Mouse (Mus musculus) limb, embryonic 10.5 days (tissue): ENCODE results near the gene Mblac1. TPM values are rescaled to one million over a fixed set of nuclear protein-coding genes. Genes with fewer than 3 reads are reported as not detected.

Source experiments
- DNase-seq: peaks from one replicate; pipeline ENCODE4 v3.0.0-alpha.2; 2017; ENCODE audit warnings: low spot score
- H3K27ac ChIP-seq: fragments of 300-500 bp; sonication (generic); 2 replicates; pipeline ENCODE4 v1.5.1; 2016; ENCODE audit warnings: mild to moderate bottlenecking
- H3K27me3 ChIP-seq: fragments of 300-500 bp; sonication (generic); 2 replicates; pipeline ENCODE4 v1.6.1; 2016; ENCODE audit warnings: low read depth, mild to moderate bottlenecking; ENCODE audit not compliant: poor library complexity, severe bottlenecking
- H3K36me3 ChIP-seq: fragments of 300-500 bp; sonication (generic); 2 replicates; pipeline ENCODE4 v1.6.1; 2016; ENCODE audit warnings: mild to moderate bottlenecking, moderate library complexity
- H3K4me1 ChIP-seq: fragments of 300-500 bp; sonication (generic); 2 replicates; pipeline ENCODE4 v1.6.1; 2016
- H3K4me3 ChIP-seq: fragments of 300-500 bp; sonication (generic); 2 replicates; pipeline ENCODE4 v1.5.1; 2016; ENCODE audit warnings: mild to moderate bottlenecking, moderate library complexity
- H3K9me3 ChIP-seq: fragments of 300-500 bp; sonication (generic); replicated peaks from 2 replicates; pipeline ENCODE4 v1.6.1; 2016; ENCODE audit warnings: mild to moderate bottlenecking
- WGBS: fragments of 180-500 bp; shearing (Covaris S2); methylation state at CpG from one replicate; pipeline ENCODE4 v1.1.7; 2016; 5-methylcytosine and 5-hydroxymethylcytosine counted together
- microRNA counts: library from miRNA; unstranded; fragments of <30 nt; microRNA quantifications from one replicate; lab custom pipeline; 2017
- microRNA-seq: library from miRNA; unstranded; fragments of <30 nt; microRNA quantifications from one replicate; pipeline ENCODE4, GENCODE M21; 2017
- polyA plus RNA-seq: library from polyadenylated mRNA; unstranded; fragments of >200 nt; fragmentation: Nextera tagmentation; extraction: Ambion mirVana; gene quantifications from 2 replicates; pipeline ENCODE4 v1.2.1, GENCODE M21; 2016

The Mblac1 gene
- polyA plus RNA-seq, 1 experiment from 2014 or later, result 9.5 TPM

DNA sequence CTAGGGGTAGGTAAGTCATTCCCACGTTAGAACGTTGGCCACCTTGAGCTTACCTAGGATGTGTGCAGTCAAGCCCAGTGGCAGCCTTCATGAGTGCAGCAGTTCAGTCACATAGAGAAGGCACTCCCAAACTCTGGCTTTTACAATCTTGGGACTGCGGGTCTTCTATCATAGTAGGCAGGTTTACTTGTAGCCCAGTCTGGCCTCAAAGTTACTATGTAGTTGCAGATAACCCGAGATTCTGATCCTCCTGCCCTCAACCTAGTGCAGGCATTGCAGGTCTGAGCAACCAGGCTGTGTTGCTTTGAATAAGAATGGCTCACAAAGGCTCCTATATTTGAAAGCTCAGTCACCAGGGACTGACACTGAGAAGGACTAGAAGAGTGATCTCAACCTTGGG lies 32.4 kb downstream of the Mblac1 start:
- WGBS, result 80% methylated on average over 4 of the region's 4 CpGs
- Histone ChIP-seq H3K4me1 (no peaks in the 10 kb centered on the region), H3K4me3 (no peak overlapping the region), H3K27ac (no peak overlapping the region), H3K27me3 (no peaks in the 10 kb centered on the region), H3K9me3 (no peaks in the 10 kb centered on the region), H3K36me3 (no peaks in the 10 kb centered on the region)
- DNase-seq, result no peak

DNA sequence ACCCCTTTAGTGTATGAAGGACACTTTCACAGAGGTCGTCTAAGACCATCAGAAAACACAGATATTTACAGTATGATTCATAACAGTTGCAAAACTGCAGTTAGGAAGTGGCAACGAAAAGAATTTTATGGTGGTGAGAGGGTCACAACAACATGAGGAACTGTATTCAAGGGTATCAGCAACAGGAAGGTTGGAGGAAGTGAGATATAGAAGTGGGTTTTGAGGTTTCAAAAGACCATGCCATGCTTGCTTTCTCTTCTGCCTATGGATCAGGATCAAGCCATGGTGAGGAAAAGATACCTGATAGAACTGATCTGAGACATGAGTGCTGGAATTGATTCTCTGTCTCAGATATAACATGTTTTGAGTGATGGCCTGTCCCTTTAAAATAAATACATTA lies 33.3 kb downstream of the Mblac1 start:
- DNase-seq, result no peak

DNA sequence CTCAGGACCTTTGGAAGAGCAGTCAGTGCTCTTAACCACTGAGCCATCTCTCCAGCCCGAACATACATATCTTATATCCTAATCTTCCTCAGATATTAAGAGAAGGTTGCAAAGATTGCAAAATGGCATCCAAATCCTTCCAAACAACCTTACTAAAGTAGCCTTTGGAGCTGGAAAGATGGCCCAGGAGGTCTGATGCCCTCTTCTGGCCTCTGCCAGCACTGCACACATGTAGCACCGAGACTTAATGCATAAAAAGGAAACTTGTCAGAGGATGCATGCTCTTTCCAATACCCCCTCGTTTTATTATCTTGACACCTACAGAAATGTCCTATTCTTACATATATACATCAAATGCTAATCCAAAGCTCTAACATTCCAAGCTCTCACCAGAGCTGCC lies 33.9 kb downstream of the Mblac1 start:
- no peak overlapping the region for H3K4me3 ChIP-seq
- no peak overlapping the region for H3K27ac ChIP-seq
- H3K9me3 ChIP-seq, result no peaks in the 10 kb centered on the region
- DNase-seq, result no peak
- H3K27me3 ChIP-seq, result no peaks in the 10 kb centered on the region
- WGBS, result 67% methylated on average over 3 of the region's 3 CpGs
- H3K4me1 ChIP-seq, result no peaks in the 10 kb centered on the region
- no peaks in the 10 kb centered on the region for H3K36me3 ChIP-seq

More for the DNA sequence above, 33.3 kb downstream of the Mblac1 start:
- Histone ChIP-seq H3K36me3 (no peaks in the 10 kb centered on the region), H3K4me3 (no peak overlapping the region), H3K4me1 (no peaks in the 10 kb centered on the region), H3K27ac (no peak overlapping the region), H3K27me3 (no peaks in the 10 kb centered on the region), H3K9me3 (no peaks in the 10 kb centered on the region)
- 81% methylated on average over 2 of the region's 2 CpGs for WGBS

GRCm38 (mm10) chr5:138229511-138229910 lies 35.4 kb downstream of the Mblac1 start:
- DNase-seq, result no peak
- Histone ChIP-seq H3K36me3 (no peaks in the 10 kb centered on the region), H3K27me3 (no peaks in the 10 kb centered on the region), H3K9me3 (no peaks in the 10 kb centered on the region), H3K4me1 (no peaks in the 10 kb centered on the region), H3K27ac (no peak overlapping the region), H3K4me3 (no peak overlapping the region)
- 91% methylated on average over 3 of the region's 3 CpGs for WGBS

GRCm38 (mm10) chr5:138233778-138234177 lies 39.7 kb downstream of the Mblac1 start:
- DNase-seq, result no peak
- Histone ChIP-seq H3K9me3 (no peaks in the 10 kb centered on the region), H3K27me3 (no peaks in the 10 kb centered on the region), H3K27ac (no peak overlapping the region), H3K4me1 (no peaks in the 10 kb centered on the region), H3K4me3 (no peak overlapping the region), H3K36me3 (no peaks in the 10 kb centered on the region)
- WGBS, result 88% methylated on average over 2 of the region's 2 CpGs

- Histone ChIP-seq H3K27ac (no peak overlapping the region), H3K4me3 (no peak overlapping the region), H3K27me3 (no peaks in the 10 kb centered on the region), H3K4me1 (no peaks in the 10 kb centered on the region), H3K36me3 (no peaks in the 10 kb centered on the region), H3K9me3 (no peaks in the 10 kb centered on the region)
- DNase-seq, result no peak
Observed at GRCm38 (mm10) chr5:138234224-138234623, 40.1 kb downstream of the Mblac1 start.

DNA sequence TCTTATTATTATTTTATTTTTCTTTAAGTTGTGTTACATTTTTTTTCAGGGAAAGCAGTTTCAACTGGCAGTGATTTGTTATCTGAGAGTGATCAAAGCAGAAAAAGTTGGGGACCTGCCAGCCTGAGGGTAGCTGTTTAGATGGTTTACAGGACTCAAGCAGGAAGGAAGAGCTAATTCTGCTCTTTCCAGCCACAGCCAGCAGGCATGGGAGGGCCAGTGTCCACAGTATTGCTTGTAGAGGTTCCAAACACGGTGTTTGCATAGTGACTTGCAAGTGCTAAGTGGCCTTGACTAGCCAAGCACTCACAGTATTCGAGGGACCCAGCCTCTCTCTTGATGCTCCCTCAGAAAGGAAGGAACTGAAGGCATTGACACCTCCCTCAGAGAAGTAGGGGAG lies 47.4 kb downstream of the Mblac1 start:
- Histone ChIP-seq H3K9me3 (no peaks in the 10 kb centered on the region), H3K4me1 (no peaks in the 10 kb centered on the region), H3K27ac (no peak overlapping the region), H3K4me3 (no peak overlapping the region), H3K27me3 (no peaks in the 10 kb centered on the region), H3K36me3 (no peaks in the 10 kb centered on the region)
- WGBS, result 32% methylated on average over 2 of the region's 2 CpGs
- DNase-seq, result no peak

MicroRNA genes within 50 kb of the gene (microRNA counts, 519-probe panel; counts per million panel counts)
- microRNA mmu-miR-106b (lab: Ali Mortazavi, UCI) (6,015 counts per million, percentile 93 among the panel's probes with 10 or more counts), microRNA mmu-miR-25 (lab: Ali Mortazavi, UCI) (8,164 counts per million, percentile 99 among the panel's probes with 10 or more counts), microRNA mmu-miR-93 (lab: Ali Mortazavi, UCI) (6,555 counts per million, percentile 96 among the panel's probes with 10 or more counts)

Small RNAs within 50 kb of the gene (microRNA-seq; reads per million reads assigned to microRNA genes)
- 9,678 reads per million, percentile 95 among the genes with 10 or more reads in this experiment for gene Mir106b
- 901 reads per million, percentile 72 among the genes with 10 or more reads in this experiment for gene Mir25
- 15,149 reads per million, percentile 96 among the genes with 10 or more reads in this experiment for gene Mir93

Other genes with a start within 250 kb of the Mblac1 start
- gene Gjc3, start 231.2 kb upstream of the Mblac1 start, polyA plus RNA-seq, result 0.04 TPM in 1 of 2 replicates, not detected in the other
- not detected in 2 replicates for gene Azgp1, start 212.8 kb upstream of the Mblac1 start, polyA plus RNA-seq
- gene Smok3a, start 173.1 kb upstream of the Mblac1 start, polyA plus RNA-seq, result not detected in 2 replicates
- gene Smok3b, start 172.9 kb upstream of the Mblac1 start, polyA plus RNA-seq, result not detected in 2 replicates
- not detected in 2 replicates for gene Smok3c, start 141.1 kb upstream of the Mblac1 start, polyA plus RNA-seq
- gene Zkscan1, start 109.2 kb upstream of the Mblac1 start, polyA plus RNA-seq, result 24.5 and 29.4 TPM in 2 replicates
- 87.1 and 97.2 TPM in 2 replicates for gene Zscan21, start 77.4 kb upstream of the Mblac1 start, polyA plus RNA-seq
- gene Zfp113, start 38.6 kb upstream of the Mblac1 start, polyA plus RNA-seq, result 29.7 and 36.3 TPM in 2 replicates
- gene Cops6, start 33.2 kb upstream of the Mblac1 start, polyA plus RNA-seq, result 381 and 386 TPM in 2 replicates
- 26.4 and 32.0 TPM in 2 replicates for gene Ap4m1, start 22.3 kb upstream of the Mblac1 start, polyA plus RNA-seq
- 384 and 399 TPM in 2 replicates for gene Mcm7, start 21.9 kb upstream of the Mblac1 start, polyA plus RNA-seq
- gene Taf6, start 6.9 kb upstream of the Mblac1 start, polyA plus RNA-seq, result 133 and 145 TPM in 2 replicates
- 54.6 and 60.4 TPM in 2 replicates for gene Cnpy4, start 6.8 kb upstream of the Mblac1 start, polyA plus RNA-seq
- not detected in 2 replicates for gene Nxpe5, start 31.6 kb downstream of the Mblac1 start, polyA plus RNA-seq
- 35.4 and 39.7 TPM in 2 replicates for gene Lamtor4, start 61.2 kb downstream of the Mblac1 start, polyA plus RNA-seq
- gene BC037034, start 69.7 kb downstream of the Mblac1 start, polyA plus RNA-seq, result 5.4 and 6.3 TPM in 2 replicates
- 3.3 and 3.7 TPM in 2 replicates for gene Gal3st4, start 78.5 kb downstream of the Mblac1 start, polyA plus RNA-seq
- 0.08 and 0.18 TPM in 2 replicates for gene Gm43720, start 85.6 kb downstream of the Mblac1 start, polyA plus RNA-seq
- gene Gpc2, start 85.7 kb downstream of the Mblac1 start, polyA plus RNA-seq, result 36.5 and 54.3 TPM in 2 replicates
- 4.7 and 6.7 TPM in 2 replicates for gene Stag3, start 85.9 kb downstream of the Mblac1 start, polyA plus RNA-seq
- not detected in 2 replicates for gene Pvrig, start 147.6 kb downstream of the Mblac1 start, polyA plus RNA-seq
- gene Zfp157, start 247.2 kb downstream of the Mblac1 start, polyA plus RNA-seq, result 34.5 and 45.1 TPM in 2 replicates